ENCODE assay signal across 12 mouse cellular contexts in the genomic region with DNA sequence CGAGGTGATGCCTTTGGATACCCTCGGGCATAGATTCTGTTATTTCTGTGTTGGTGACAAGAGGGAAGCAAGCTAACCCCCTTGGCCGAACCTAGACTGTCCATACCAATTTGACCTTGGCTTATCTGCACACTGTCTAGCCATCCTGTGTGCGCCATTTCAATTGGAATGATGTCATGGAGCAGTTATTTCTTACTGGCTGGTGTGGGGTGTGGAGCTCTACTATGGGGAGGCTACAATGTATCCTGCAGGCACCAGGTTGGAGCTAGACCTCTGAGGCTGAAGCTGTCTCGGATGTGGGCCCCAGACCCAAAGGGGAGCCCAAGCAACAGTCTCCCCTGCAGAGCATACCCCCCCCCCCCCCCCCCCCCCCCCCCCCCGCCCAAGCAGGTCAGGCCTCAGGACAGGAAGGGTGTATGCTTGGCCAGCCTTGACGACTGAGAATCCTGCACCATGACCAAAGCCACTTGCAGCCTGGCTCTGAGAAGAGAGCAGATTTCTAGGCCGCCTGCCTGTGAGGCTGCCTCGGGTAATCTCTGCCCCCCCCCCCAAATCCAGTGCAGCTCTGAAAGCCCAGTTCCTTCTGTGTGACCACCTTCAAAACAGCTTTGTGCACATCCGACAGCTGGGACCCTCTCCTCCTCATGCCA. TPM values are rescaled to one million over a fixed set of nuclear protein-coding genes. Genes with fewer than 3 reads are reported as not detected.
A peak's percentile ranks its signal among the peaks of the same experiment; 100 is the strongest.
DNase-seq lines count a peak whose midpoint lies in the region; ATAC-seq and TF ChIP-seq lines count a peak whose summit lies in the region.
"Had no signal": no experiment of that assay in that cellular context is flagged by ENCODE, and none has a peak within 500 bp of the region (broad histone marks: within the 10 kb centered on the region; RNA-seq: fewer than 3 reads in every experiment).

A gene (plus strand): TSS at position 600 of the 650 bp plus-strand sequence.

- peaks cover 5% of the 10 kb centered on the region; the same call in 1 of the 2 replicates for H3K4me1 ChIP-seq in heart, postnatal 0 days (ENCODE audit: control insufficient read depth, insufficient read depth)
- H3K4me1 ChIP-seq in neural tube, embryonic 13.5 days (replicated peaks): peaks cover 26% of the 10 kb centered on the region
- H3K4me1 ChIP-seq in neural tube, embryonic 15.5 days: peaks cover 19% of the 10 kb centered on the region
- peaks cover 54% of the 10 kb centered on the region for H3K4me1 ChIP-seq in limb, embryonic 13.5 days

- TF ChIP-seq CTCF in heart, postnatal 0 days (IDR thresholded peaks at IDR 0.05; ENCODE audit: low read depth): no peak

- intact Hi-C loops in heart, postnatal 36 days (cut with DNase I): no loop called here

- no peak within 1 kb of the TSS for H3K4me2 ChIP-seq in heart, postnatal 0 days (ENCODE audit: low read depth, low read length)
- no peak within 1 kb of the TSS for H3K4me2 ChIP-seq in neural tube, embryonic 13.5 days
- no peak within 1 kb of the TSS for H3K4me2 ChIP-seq in neural tube, embryonic 15.5 days
- peak within 1 kb of the TSS; percentile 51 for H3K4me2 ChIP-seq in limb, embryonic 13.5 days (replicated peaks)

- no peak within 1 kb of the TSS for H3K4me3 ChIP-seq in heart, postnatal 0 days (ENCODE audit: low read depth, low read length)
- H3K4me3 ChIP-seq in neural tube, embryonic 13.5 days: no peak within 1 kb of the TSS
- no peak within 1 kb of the TSS for H3K4me3 ChIP-seq in neural tube, embryonic 15.5 days (replicated peaks)
- H3K4me3 ChIP-seq in limb, embryonic 13.5 days: no peak within 1 kb of the TSS
- H3K4me3 ChIP-seq: liver, embryonic 12.5 days had no signal

- 47% methylated on average over 8 of the region's 10 CpGs for WGBS in heart, postnatal 0 days
- WGBS in neural tube, embryonic 13.5 days: 66% methylated on average over 9 of the region's 10 CpGs
- 84% methylated on average over 6 of the region's 10 CpGs for WGBS in neural tube, embryonic 15.5 days
- WGBS in limb, embryonic 13.5 days: 36% methylated on average over 9 of the region's 10 CpGs

- peak; percentile 61 for ATAC-seq in heart, postnatal 0 days (ENCODE audit: insufficient read depth, low read depth)
- ATAC-seq in neural tube, embryonic 13.5 days (ENCODE audit: low read depth): no peak
- ATAC-seq in neural tube, embryonic 15.5 days (ENCODE audit: low FRiP score): no peak
- no peak for ATAC-seq in limb, embryonic 13.5 days (ENCODE audit: low FRiP score, low read depth)
- ATAC-seq: liver, embryonic 12.5 days had no signal

- TF ChIP-seq EP300 in heart, postnatal 0 days (IDR thresholded peaks at IDR 0.05; ENCODE audit: low read depth): no peak

- DNase-seq in embryo, embryonic 10 days (ENCODE audit: low spot score): peak; percentile 42
- no peak for DNase-seq in embryo, embryonic 9.5 days (ENCODE audit: extremely low spot score)
- DNase-seq in heart, postnatal 0 days (ENCODE audit: low spot score): no peak
- DNase-seq in heart, postnatal 36 days: no peak
- no peak for DNase-seq in right cerebral cortex, postnatal 4 days
- DNase-seq: layer of hippocampus, postnatal 36 days; thymus, postnatal 25 days had no signal

- H3K9ac ChIP-seq in heart, postnatal 0 days (replicated peaks; ENCODE audit: low read depth, low read length): no peak within 1 kb of the TSS
- no peak within 1 kb of the TSS for H3K9ac ChIP-seq in neural tube, embryonic 13.5 days
- no peak within 1 kb of the TSS for H3K9ac ChIP-seq in neural tube, embryonic 15.5 days (replicated peaks)
- peak within 1 kb of the TSS; percentile 31; the same call in 1 of the 2 replicates for H3K9ac ChIP-seq in limb, embryonic 13.5 days
- H3K9ac ChIP-seq: liver, embryonic 12.5 days had no signal

- H3K36me3 ChIP-seq in heart, postnatal 0 days (replicated peaks; ENCODE audit: control insufficient read depth, insufficient read depth, low read length): no peaks in the 10 kb centered on the region
- H3K36me3 ChIP-seq in neural tube, embryonic 13.5 days: no peaks in the 10 kb centered on the region
- no peaks in the 10 kb centered on the region for H3K36me3 ChIP-seq in neural tube, embryonic 15.5 days
- H3K36me3 ChIP-seq in limb, embryonic 13.5 days: no peaks in the 10 kb centered on the region
- H3K36me3 ChIP-seq: liver, embryonic 12.5 days had no signal

- peak within 1 kb of the TSS; percentile 25; the same call in 1 of the 2 replicates for H3K27ac ChIP-seq in heart, postnatal 0 days (ENCODE audit: low read depth)
- peak within 1 kb of the TSS; percentile 49 for H3K27ac ChIP-seq in neural tube, embryonic 13.5 days (replicated peaks)
- H3K27ac ChIP-seq in neural tube, embryonic 15.5 days (replicated peaks): no peak within 1 kb of the TSS
- H3K27ac ChIP-seq in limb, embryonic 13.5 days: peak within 1 kb of the TSS; percentile 97
- H3K27ac ChIP-seq: liver, embryonic 12.5 days had no signal

- no peaks in the 10 kb centered on the region for H3K27me3 ChIP-seq in heart, postnatal 0 days (ENCODE audit: control insufficient read depth, insufficient read depth, low read length)
- peaks cover 15% of the 10 kb centered on the region; the same call in 1 of the 2 replicates for H3K27me3 ChIP-seq in neural tube, embryonic 13.5 days
- peaks cover 10% of the 10 kb centered on the region for H3K27me3 ChIP-seq in neural tube, embryonic 15.5 days (replicated peaks)
- no peaks in the 10 kb centered on the region for H3K27me3 ChIP-seq in limb, embryonic 13.5 days

- H3K9me3 ChIP-seq in heart, postnatal 0 days (replicated peaks; ENCODE audit: control insufficient read depth, low read length): no peaks in the 10 kb centered on the region
- H3K9me3 ChIP-seq in neural tube, embryonic 13.5 days: no peaks in the 10 kb centered on the region
- no peaks in the 10 kb centered on the region for H3K9me3 ChIP-seq in neural tube, embryonic 15.5 days (replicated peaks)
- no peaks in the 10 kb centered on the region for H3K9me3 ChIP-seq in limb, embryonic 13.5 days
- H3K9me3 ChIP-seq: liver, embryonic 12.5 days had no signal

RNA-seq across cellular contexts. Expression of the gene that starts here (rescaled TPM):
- total RNA-seq in heart, postnatal 0 days (2014; rRNA removed; ENCODE audit: low replicate concordance): 8.0 and 24.0 TPM in 2 replicates
- 3.6 and 4.1 TPM in 2 replicates for polyA plus RNA-seq in heart, postnatal 0 days (2015; fragmentation: Nextera tagmentation; extraction: Ambion mirVana)
- total RNA-seq in heart, postnatal 36 days (2021): 1 to 10 TPM in 1 of 2 experiments, under 1 TPM in 1; 0.41 to 1.1 TPM
- 1.7 and 4.9 TPM in 2 replicates for polyA plus RNA-seq in neural tube, embryonic 13.5 days (2015; fragmentation: Nextera tagmentation; extraction: Ambion mirVana)
- polyA plus RNA-seq in neural tube, embryonic 15.5 days (2015; fragmentation: Nextera tagmentation; extraction: Ambion mirVana): 1.8 and 2.7 TPM in 2 replicates
- 93.6 and 102 TPM in 2 replicates for polyA plus RNA-seq in limb, embryonic 13.5 days (2015; fragmentation: Nextera tagmentation; extraction: Ambion mirVana)
- total RNA-seq: megakaryocyte-erythroid progenitor cell, adult 5-6 weeks had no signal

Comparison
In these comparisons a context has a peak if more than half of its experiments do, and no peak if none do; other contexts are left out.
1. RNA of the gene that starts here (polyA plus RNA-seq): 93.6 to 102 TPM in limb, embryonic 13.5 days; 3.6 to 4.1 TPM in heart, postnatal 0 days, 1.8 to 2.7 TPM in neural tube, embryonic 15.5 days and 1.7 to 4.9 TPM in neural tube, embryonic 13.5 days; every median in the first group is over 10 times any median in the second.